Comparison of ENCODE assay signal across 16 mouse cellular contexts in the genomic region with DNA sequence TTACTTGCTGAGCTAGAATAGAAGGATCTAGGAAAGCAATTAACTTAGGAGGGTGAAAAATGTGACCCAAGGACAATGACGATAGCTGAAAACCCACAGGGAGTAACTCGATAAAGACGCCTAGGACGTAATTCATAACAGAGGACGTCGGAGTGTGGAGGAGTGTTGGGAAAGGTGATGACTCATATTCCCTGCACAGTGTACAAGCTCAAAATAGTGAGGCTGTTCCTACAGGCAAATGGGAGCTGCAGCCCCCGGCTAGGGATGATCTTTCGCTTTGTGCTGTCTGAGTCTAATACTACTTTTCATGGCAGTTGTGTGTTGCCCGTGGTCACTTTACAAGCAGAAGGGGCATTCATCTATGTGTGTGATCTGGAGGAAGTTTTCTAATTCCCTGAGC. TPM values are rescaled to one million over a fixed set of nuclear protein-coding genes. Genes with fewer than 3 reads are reported as not detected.
DNase-seq lines count a peak whose midpoint lies in the region; ATAC-seq and TF ChIP-seq lines count a peak whose summit lies in the region.
"Had no signal": no experiment of that assay in that cellular context is flagged by ENCODE, and none has a peak within 500 bp of the region (broad histone marks: within the 10 kb centered on the region; RNA-seq: fewer than 3 reads in every experiment).

No protein-coding gene starts in this region.

- no peak overlapping the region for H3K27ac ChIP-seq in heart, embryonic 15.5 days
- H3K27ac ChIP-seq in midbrain, embryonic 10.5 days (replicated peaks) = 0 out of 2 replicates have a peak overlapping the region, but pooled peaks have one; percentile 13
- no peak overlapping the region for H3K27ac ChIP-seq in midbrain, postnatal 0 days (ENCODE audit: low read depth, low read length)
- H3K27ac ChIP-seq in olfactory bulb, adult 2 months (ENCODE audit: insufficient read depth, low read depth, low read length) = peak overlapping the region; percentile 25; the same call in 1 of the 2 replicates
- H3K27ac ChIP-seq in midbrain, embryonic 16.5 days (ENCODE audit: low read length) = no peak overlapping the region
- no peak overlapping the region for H3K27ac ChIP-seq in thymus, adult 2 months (ENCODE audit: control insufficient read depth, insufficient read depth, low read length)
- H3K27ac ChIP-seq: embryonic facial prominence, embryonic 13.5 days; hindbrain, embryonic 14.5 days; limb, embryonic 10.5 days; midbrain, embryonic 12.5 days had no signal

- H3K4me2 ChIP-seq in heart, embryonic 15.5 days = peak overlapping the region; percentile 23
- H3K4me2 ChIP-seq in midbrain, postnatal 0 days (ENCODE audit: low read depth, low read length, poor library complexity, severe bottlenecking) = no peak overlapping the region
- H3K4me2 ChIP-seq in midbrain, embryonic 16.5 days (ENCODE audit: low read length) = no peak overlapping the region
- H3K4me2 ChIP-seq: embryonic facial prominence, embryonic 13.5 days; hindbrain, embryonic 14.5 days; lung, embryonic 14.5 days; midbrain, embryonic 12.5 days had no signal

- peak; percentile 72; the same call in 1 of the 2 replicates for ATAC-seq in heart, embryonic 15.5 days (replicated peaks; ENCODE audit: insufficient number of reproducible peaks, insufficient read depth, low FRiP score, low read depth)
- no peak for ATAC-seq in midbrain, postnatal 0 days (ENCODE audit: low FRiP score)
- no peak for ATAC-seq in midbrain, embryonic 16.5 days

- no peaks in the 10 kb centered on the region for H3K9me3 ChIP-seq in heart, embryonic 15.5 days (replicated peaks)
- no peaks in the 10 kb centered on the region for H3K9me3 ChIP-seq in midbrain, embryonic 10.5 days (replicated peaks)
- no peaks in the 10 kb centered on the region for H3K9me3 ChIP-seq in midbrain, postnatal 0 days (ENCODE audit: low read length)
- no peaks in the 10 kb centered on the region for H3K9me3 ChIP-seq in midbrain, embryonic 16.5 days (replicated peaks; ENCODE audit: control insufficient read depth, low read length, poor library complexity, severe bottlenecking)
- H3K9me3 ChIP-seq: embryonic facial prominence, embryonic 13.5 days; limb, embryonic 10.5 days; midbrain, embryonic 12.5 days had no signal

- H3K9ac ChIP-seq in heart, embryonic 15.5 days = no peak overlapping the region
- H3K9ac ChIP-seq in midbrain, postnatal 0 days (replicated peaks; ENCODE audit: low read length, poor library complexity, severe bottlenecking) = no peak overlapping the region
- H3K9ac ChIP-seq in midbrain, embryonic 16.5 days (ENCODE audit: low read depth, low read length) = no peak overlapping the region
- H3K9ac ChIP-seq: embryonic facial prominence, embryonic 13.5 days; hindbrain, embryonic 14.5 days; lung, embryonic 14.5 days; midbrain, embryonic 12.5 days had no signal

- TF ChIP-seq POLR2A in olfactory bulb, adult 2 months (IDR thresholded peaks at IDR 0.05; ENCODE audit: insufficient read depth, low read depth, low read length) = no peak
- no peak for TF ChIP-seq POLR2A in thymus, adult 2 months (IDR thresholded peaks at IDR 0.05; ENCODE audit: control insufficient read depth, extremely low read depth, insufficient read depth, low read length, poor library complexity)

- H3K4me1 ChIP-seq in heart, embryonic 15.5 days (replicated peaks) = no peaks in the 10 kb centered on the region
- peaks cover 23% of the 10 kb centered on the region for H3K4me1 ChIP-seq in midbrain, embryonic 10.5 days
- no peaks in the 10 kb centered on the region for H3K4me1 ChIP-seq in midbrain, postnatal 0 days (ENCODE audit: insufficient read depth, low read length)
- no peaks in the 10 kb centered on the region for H3K4me1 ChIP-seq in olfactory bulb, adult 2 months (ENCODE audit: control insufficient read depth, insufficient read depth, low read length)
- no peaks in the 10 kb centered on the region; the same call in 1 of the 2 replicates for H3K4me1 ChIP-seq in midbrain, embryonic 16.5 days (ENCODE audit: control insufficient read depth, insufficient read depth, low read length)
- no peaks in the 10 kb centered on the region for H3K4me1 ChIP-seq in thymus, adult 2 months (replicated peaks; ENCODE audit: control insufficient read depth, insufficient read depth, low read length)

- no peak for DNase-seq in heart, adult 9 months (ENCODE audit: low spot score in 2 of 2)
- no peak for DNase-seq in midbrain, embryonic 10.5 days (ENCODE audit: low spot score)
- no peak for DNase-seq in midbrain, postnatal 0 days (ENCODE audit: low spot score)
- peak; percentile 36 for DNase-seq in adipocyte (ENCODE audit: low spot score)
- no peak for DNase-seq in thymus, adult 2 months
- DNase-seq: cerebellum, adult 8-10 months; gastrocnemius, postnatal 10 days; kidney, postnatal 25 days; lung, embryonic 14.5 days had no signal

- H3K36me3 ChIP-seq in heart, embryonic 15.5 days = no peaks in the 10 kb centered on the region
- no peaks in the 10 kb centered on the region for H3K36me3 ChIP-seq in midbrain, embryonic 10.5 days
- H3K36me3 ChIP-seq in midbrain, postnatal 0 days (ENCODE audit: insufficient read depth, low read length) = no peaks in the 10 kb centered on the region
- H3K36me3 ChIP-seq in midbrain, embryonic 16.5 days (ENCODE audit: control insufficient read depth, insufficient read depth, low read length) = no peaks in the 10 kb centered on the region
- H3K36me3 ChIP-seq in thymus, adult 2 months (ENCODE audit: control insufficient read depth, insufficient read depth, low read length) = no peaks in the 10 kb centered on the region
- H3K36me3 ChIP-seq: embryonic facial prominence, embryonic 13.5 days; limb, embryonic 10.5 days; midbrain, embryonic 12.5 days had no signal

- no peaks in the 10 kb centered on the region for H3K27me3 ChIP-seq in heart, embryonic 15.5 days
- no peaks in the 10 kb centered on the region for H3K27me3 ChIP-seq in midbrain, embryonic 10.5 days (ENCODE audit: low read depth, poor library complexity, severe bottlenecking)
- no peaks in the 10 kb centered on the region for H3K27me3 ChIP-seq in midbrain, postnatal 0 days (ENCODE audit: insufficient read depth, low read length)
- no peaks in the 10 kb centered on the region for H3K27me3 ChIP-seq in midbrain, embryonic 16.5 days (ENCODE audit: control insufficient read depth, insufficient read depth, low read depth, low read length)
- no peaks in the 10 kb centered on the region for H3K27me3 ChIP-seq in thymus, adult 2 months (ENCODE audit: control insufficient read depth, insufficient read depth, low read length)
- H3K27me3 ChIP-seq: embryonic facial prominence, embryonic 13.5 days had no signal

- TF ChIP-seq CTCF in midbrain, postnatal 0 days (IDR thresholded peaks at IDR 0.05) = no peak
- TF ChIP-seq CTCF in olfactory bulb, adult 2 months (IDR thresholded peaks at IDR 0.05; ENCODE audit: insufficient read depth, low read depth, low read length) = no peak
- no peak for TF ChIP-seq CTCF in thymus, adult 2 months (IDR thresholded peaks at IDR 0.05; ENCODE audit: borderline replicate concordance, control insufficient read depth, extremely low read depth, insufficient read depth, low read length, poor library complexity)

- WGBS in heart, embryonic 15.5 days = 25% methylated on average over 9 of the region's 9 CpGs
- WGBS in midbrain, embryonic 10.5 days = 69% methylated on average over 9 of the region's 9 CpGs
- 51% methylated on average over 9 of the region's 9 CpGs for WGBS in midbrain, postnatal 0 days
- WGBS in olfactory bulb, adult 2 months = 28% methylated on average over 9 of the region's 9 CpGs
- WGBS in midbrain, embryonic 16.5 days = 49% methylated on average over 9 of the region's 9 CpGs
- 85% methylated on average over 9 of the region's 9 CpGs for WGBS in thymus, adult 2 months

- no peak overlapping the region for H3K4me3 ChIP-seq in heart, embryonic 15.5 days
- H3K4me3 ChIP-seq in midbrain, embryonic 10.5 days = no peak overlapping the region
- H3K4me3 ChIP-seq in midbrain, postnatal 0 days (ENCODE audit: low read depth, low read length) = no peak overlapping the region
- no peak overlapping the region for H3K4me3 ChIP-seq in olfactory bulb, adult 2 months (ENCODE audit: insufficient read depth, low read depth, low read length)
- no peak overlapping the region for H3K4me3 ChIP-seq in midbrain, embryonic 16.5 days (ENCODE audit: low read depth, low read length)
- no peak overlapping the region for H3K4me3 ChIP-seq in thymus, adult 2 months (ENCODE audit: control insufficient read depth, insufficient read depth, low read length)
- H3K4me3 ChIP-seq: embryonic facial prominence, embryonic 13.5 days; limb, embryonic 10.5 days; midbrain, embryonic 12.5 days had no signal

RNA-seq across cellular contexts. Expression of a gene that starts 30.0 kb away (rescaled TPM):
- polyA plus RNA-seq in heart, embryonic 15.5 days (2015; fragmentation: Nextera tagmentation; extraction: Ambion mirVana) = 4.8 and 7.2 TPM in 2 replicates
- polyA plus RNA-seq in midbrain, embryonic 10.5 days (2016; fragmentation: Nextera tagmentation; extraction: Ambion mirVana) = 3.6 and 4.8 TPM in 2 replicates
- total RNA-seq in midbrain, postnatal 0 days (2014; rRNA removed) = 2.2 and 5.9 TPM in 2 replicates
- polyA plus RNA-seq in midbrain, postnatal 0 days (2015; fragmentation: Nextera tagmentation; extraction: Ambion mirVana) = 4.1 and 5.0 TPM in 2 replicates
- polyA plus RNA-seq in olfactory bulb, adult 2 months (2012; ENCODE audit: insufficient read depth, insufficient read length, low replicate concordance, missing spikeins) = not detected in 2 replicates
- 6.2 and 6.5 TPM in 2 replicates for polyA plus RNA-seq in midbrain, embryonic 16.5 days (2015; fragmentation: Nextera tagmentation; extraction: Ambion mirVana)
- polyA plus RNA-seq in thymus, adult 2 months (2012; rRNA removed) = 0.68 and 0.84 TPM in 2 replicates

Comparison
In these comparisons a context has a peak if more than half of its experiments do, and no peak if none do; other contexts are left out.
1. H3K27ac ChIP-seq: peak in midbrain, embryonic 10.5 days (single experiment) and olfactory bulb, adult 2 months (single experiment); none in heart, embryonic 15.5 days (single experiment), midbrain, postnatal 0 days (single experiment), midbrain, embryonic 16.5 days (single experiment) and thymus, adult 2 months (single experiment).